Mouse (Mus musculus) G1E (cell line): ENCODE measurements at regions not wholly inside any gene's neighbourhood (a gene's known extent, or its start where the extent isn't known, plus 50 kb on each side); places are given as distances from the start of the nearest gene placed in this dataset.

Experiments
- ATAC-seq: 2 replicates; pipeline ENCODE4 v1.8.0; 2016; ENCODE audit warnings: mild to moderate bottlenecking; ENCODE audit not compliant: insufficient number of reproducible peaks, poor library complexity, low FRiP score, severe bottlenecking; ENCODE audit errors: extremely low read depth
- DNase-seq: peaks from one replicate; pipeline ENCODE4 v3.0.0; 2012; ENCODE audit warnings: low spot score
- H3K27me3 ChIP-seq: 2 replicates; pipeline ENCODE4 v1.6.1; 2012; ENCODE audit warnings: mild to moderate bottlenecking, low read length, inconsistent platforms; ENCODE audit not compliant: insufficient read depth
- H3K36me3 ChIP-seq: replicated peaks from 2 replicates; pipeline ENCODE3; 2012; ENCODE audit warnings: mild to moderate bottlenecking, inconsistent platforms
- H3K4me1 ChIP-seq: 2 replicates; pipeline ENCODE4 v1.6.1; 2012; ENCODE audit warnings: low read depth, low read length, inconsistent platforms, mixed read lengths; ENCODE audit not compliant: insufficient read depth
- H3K4me3 ChIP-seq: 2 replicates; pipeline ENCODE4 v1.5.1; 2012; ENCODE audit warnings: low read depth, mild to moderate bottlenecking, inconsistent platforms, low read length, moderate library complexity, mixed read lengths
- H3K9me3 ChIP-seq: replicated peaks from 2 replicates; pipeline ENCODE4 v1.6.1; 2012; ENCODE audit warnings: inconsistent platforms
- CTCF ChIP-seq: IDR thresholded peaks from 2 replicates; pipeline ENCODE4 v1.5.1; 2012; ENCODE audit warnings: low read depth, low read length, inconsistent platforms, mixed read lengths
- GATA1 ChIP-seq: IDR thresholded peaks from 2 replicates; pipeline ENCODE4 v1.6.1; 2012; ENCODE audit warnings: borderline replicate concordance, low read length, inconsistent platforms, mixed read lengths
- GATA2 ChIP-seq: IDR thresholded peaks from 2 replicates; pipeline ENCODE4 v1.6.1; 2012; ENCODE audit warnings: low read depth, low read length, inconsistent platforms, borderline replicate concordance
- POLR2AphosphoS5 ChIP-seq: IDR thresholded peaks from 2 replicates; pipeline ENCODE4 v1.6.1; 2012; ENCODE audit warnings: low read depth, low read length, inconsistent platforms; ENCODE audit not compliant: insufficient replicate concordance
- TAL1 ChIP-seq: conservative IDR thresholded peaks from 2 replicates; pipeline ENCODE4 v1.6.1; 2012; ENCODE audit warnings: low read depth, low read length, inconsistent platforms, mixed read lengths

DNA sequence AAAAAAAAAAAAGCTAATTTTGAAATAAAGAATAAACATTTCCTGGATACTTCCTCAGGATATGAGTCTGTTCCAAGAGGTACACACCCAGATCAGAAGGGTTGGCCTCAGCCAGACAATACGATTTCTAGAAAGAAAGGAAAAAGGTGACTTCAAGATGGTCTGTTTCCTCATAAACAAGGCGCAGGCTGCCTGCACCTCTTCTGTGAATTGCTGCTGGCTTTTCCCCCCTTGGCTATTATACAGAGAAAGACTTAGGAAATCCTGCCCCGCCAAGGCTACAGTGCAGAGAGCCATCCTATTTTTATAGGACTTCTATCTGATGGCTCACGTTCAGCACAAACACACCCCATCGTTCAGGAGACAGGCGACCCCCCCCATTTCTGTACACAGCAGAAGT lies 204.8 kb upstream of the Mgmt start:
- Histone ChIP-seq H3K36me3 (no peaks in the 10 kb centered on the region), H3K4me1 (no peaks in the 10 kb centered on the region), H3K27me3 (no peaks in the 10 kb centered on the region), H3K9me3 (peaks cover 50% of the 10 kb centered on the region), H3K4me3 (no peak overlapping the region)
- ATAC-seq (no peak), DNase-seq (no peak)
- TF ChIP-seq POLR2AphosphoS5, result no peak
- no peak for TF ChIP-seq TAL1
- no peak for TF ChIP-seq GATA1
- TF ChIP-seq GATA2, result no peak
- no peak for TF ChIP-seq CTCF

DNA sequence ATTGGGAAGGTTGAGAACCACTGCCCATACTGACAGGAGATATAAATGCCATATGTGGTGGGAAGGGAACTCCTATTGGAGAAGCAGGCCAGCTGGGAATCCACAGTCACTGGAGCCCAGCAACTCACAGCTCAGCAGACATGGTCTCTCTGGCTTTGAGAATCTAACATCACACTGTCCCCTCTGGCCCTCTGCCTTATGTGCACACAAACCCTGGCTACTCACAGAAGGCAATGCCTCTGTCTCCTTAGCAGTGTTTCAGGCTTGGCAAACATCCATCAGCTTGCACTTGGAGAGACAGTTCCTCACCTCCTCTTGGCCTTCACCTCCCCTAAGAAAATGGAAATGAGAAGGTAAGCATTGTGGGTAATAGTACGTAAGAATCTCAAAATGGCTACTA lies 188.2 kb upstream of the Mgmt start:
- H3K9me3 ChIP-seq, result peaks cover 70% of the 10 kb centered on the region
- no peak overlapping the region for H3K4me3 ChIP-seq
- no peaks in the 10 kb centered on the region for H3K27me3 ChIP-seq
- DNase-seq, result no peak
- no peaks in the 10 kb centered on the region for H3K4me1 ChIP-seq
- no peak for TF ChIP-seq CTCF
- TF ChIP-seq GATA2, result no peak
- no peak for TF ChIP-seq POLR2AphosphoS5
- no peak for TF ChIP-seq TAL1
- TF ChIP-seq GATA1, result no peak
- no peak for ATAC-seq
- no peaks in the 10 kb centered on the region for H3K36me3 ChIP-seq

DNA sequence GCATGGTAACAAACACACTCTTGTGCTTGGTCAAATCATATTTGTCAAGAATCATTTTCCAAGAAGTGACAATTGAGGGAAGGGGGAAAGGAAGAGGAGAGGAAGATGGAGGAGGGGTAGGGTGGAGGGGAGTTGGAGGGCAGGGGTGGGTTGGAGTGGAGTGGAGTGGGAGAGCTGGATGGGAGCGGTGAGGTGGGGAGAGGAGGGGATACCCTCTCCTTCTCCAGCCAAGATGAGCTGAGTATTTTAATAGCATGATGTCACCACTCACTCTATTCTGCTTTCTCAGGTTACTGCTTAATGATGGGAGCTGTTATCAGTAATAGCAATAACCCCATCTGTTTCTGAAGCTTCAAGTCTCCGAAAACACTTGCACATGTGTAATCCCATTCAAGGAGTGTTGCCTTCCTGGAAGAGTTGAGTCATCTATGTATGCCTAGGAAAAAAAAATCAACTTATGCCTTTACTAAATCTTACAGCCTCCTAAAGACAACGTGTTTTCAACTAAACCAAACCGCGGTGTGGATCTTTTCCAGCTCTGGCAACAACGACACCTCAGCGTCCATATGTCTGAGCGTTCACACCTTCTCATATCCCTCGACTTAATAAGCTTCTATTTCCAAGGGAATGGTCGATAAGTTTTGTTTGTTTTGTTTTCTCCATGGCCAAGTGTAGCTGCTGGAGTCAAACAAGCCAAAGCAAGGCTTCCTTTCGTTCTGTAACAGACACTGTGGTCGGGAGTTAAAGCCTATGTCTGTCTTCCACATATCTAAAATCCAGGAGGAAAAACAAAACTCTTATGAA lies 187.0 kb upstream of the Mgmt start:
- no peak for TF ChIP-seq GATA2
- TF ChIP-seq TAL1, result no peak
- no peak for TF ChIP-seq POLR2AphosphoS5
- no peak for TF ChIP-seq CTCF
- TF ChIP-seq GATA1, result no peak
- H3K36me3 ChIP-seq, result no peaks in the 10 kb centered on the region
- no peaks in the 10 kb centered on the region for H3K27me3 ChIP-seq
- no peaks in the 10 kb centered on the region for H3K4me1 ChIP-seq
- H3K4me3 ChIP-seq, result no peak overlapping the region
- DNase-seq (no peak), ATAC-seq (no peak)
- H3K9me3 ChIP-seq, result peaks cover 74% of the 10 kb centered on the region

DNA sequence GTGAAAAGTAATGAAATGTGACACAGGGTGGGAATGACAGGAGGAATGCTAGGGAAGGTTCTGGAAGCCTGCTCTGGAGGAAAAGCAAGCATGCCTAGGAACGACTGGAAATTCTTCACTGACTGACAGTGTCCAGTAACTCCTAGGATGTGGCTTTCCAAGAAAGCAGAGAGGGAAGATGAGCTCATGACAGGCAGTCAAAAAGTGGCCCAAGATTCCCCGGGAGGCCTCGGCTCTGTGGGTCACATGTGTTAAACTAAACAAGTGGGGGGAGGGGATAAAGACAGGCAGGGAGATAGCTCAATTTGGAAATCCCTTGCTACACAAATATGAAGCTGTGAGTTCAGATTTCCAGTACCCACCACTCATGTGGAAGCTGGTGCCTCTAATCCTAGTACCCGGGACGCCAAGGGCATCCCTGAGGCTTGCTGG lies 186.4 kb upstream of the Mgmt start:
- no peak for ATAC-seq
- no peak overlapping the region for H3K4me3 ChIP-seq
- no peaks in the 10 kb centered on the region for H3K36me3 ChIP-seq
- H3K9me3 ChIP-seq, result peaks cover 74% of the 10 kb centered on the region
- H3K4me1 ChIP-seq, result no peaks in the 10 kb centered on the region
- no peak for DNase-seq
- TF ChIP-seq POLR2AphosphoS5, result no peak
- no peak for TF ChIP-seq GATA2
- no peak for TF ChIP-seq CTCF
- no peak for TF ChIP-seq GATA1
- no peak for TF ChIP-seq TAL1
- H3K27me3 ChIP-seq, result no peaks in the 10 kb centered on the region

DNA sequence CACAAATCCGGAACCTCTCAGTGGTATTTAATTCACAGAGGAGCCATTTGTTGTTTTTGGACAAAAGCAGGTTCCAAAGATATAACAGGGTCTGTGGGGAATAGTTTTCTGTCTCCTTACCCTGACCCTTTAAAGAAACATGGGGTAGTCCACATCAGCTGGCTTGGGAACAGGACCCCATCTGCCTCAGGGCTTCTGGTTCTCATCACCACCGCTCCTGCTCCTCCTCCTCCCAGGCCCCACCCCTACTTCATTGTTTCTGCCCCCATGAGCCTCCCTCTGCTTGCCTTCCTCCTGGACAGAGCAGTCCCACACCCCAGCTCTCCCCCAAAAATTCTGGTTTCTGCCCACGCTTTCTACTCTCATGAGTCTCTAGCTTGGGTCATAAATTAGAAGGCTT lies 183.8 kb upstream of the Mgmt start:
- no peak for ATAC-seq
- DNase-seq, result no peak
- peaks cover 69% of the 10 kb centered on the region for H3K9me3 ChIP-seq
- no peaks in the 10 kb centered on the region for H3K36me3 ChIP-seq
- no peaks in the 10 kb centered on the region for H3K27me3 ChIP-seq
- TF ChIP-seq GATA1 (no peak), CTCF (no peak), POLR2AphosphoS5 (no peak), GATA2 (no peak), TAL1 (no peak)
- no peaks in the 10 kb centered on the region for H3K4me1 ChIP-seq
- no peak overlapping the region for H3K4me3 ChIP-seq

DNA sequence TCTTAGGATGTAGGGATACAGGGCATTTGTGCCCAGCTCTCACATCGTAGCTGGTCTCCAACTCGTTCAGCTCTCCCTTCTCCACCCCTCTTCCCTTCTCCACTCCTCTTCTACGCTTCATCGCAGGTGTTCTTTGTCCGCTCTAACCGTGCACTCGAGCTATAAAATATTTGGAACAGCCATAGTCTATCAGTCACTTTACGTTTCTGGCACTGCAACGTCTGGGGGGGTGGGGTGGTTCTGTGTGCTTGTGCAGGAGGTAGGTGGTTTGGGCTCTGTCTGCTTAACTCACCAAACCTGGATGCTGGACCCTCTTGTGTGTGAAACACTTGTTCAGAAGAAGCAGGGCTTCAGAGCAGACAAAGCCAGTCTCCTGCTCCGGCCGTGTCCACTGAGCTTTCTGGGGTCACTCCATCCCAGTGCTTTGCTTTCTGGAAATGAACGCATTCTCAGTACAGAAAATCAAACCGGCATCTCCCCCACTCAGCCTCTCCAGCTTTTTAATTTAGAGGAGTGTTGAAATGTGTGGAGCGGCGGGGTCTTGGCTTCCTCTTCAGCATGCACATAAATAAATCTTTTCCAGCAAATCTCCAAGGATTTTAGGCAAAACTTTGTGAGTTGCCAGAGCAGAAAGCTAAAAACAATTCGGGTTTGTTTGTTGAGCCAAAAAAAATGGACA lies 181.3 kb upstream of the Mgmt start:
- no peaks in the 10 kb centered on the region for H3K27me3 ChIP-seq

More for the DNA sequence above, 181.3 kb upstream of the Mgmt start:
- no peaks in the 10 kb centered on the region for H3K36me3 ChIP-seq
- no peaks in the 10 kb centered on the region for H3K4me1 ChIP-seq
- peaks cover 57% of the 10 kb centered on the region for H3K9me3 ChIP-seq
- H3K4me3 ChIP-seq, result no peak overlapping the region
- ATAC-seq (no peak), DNase-seq (no peak)
- TF ChIP-seq GATA1, result no peak
- TF ChIP-seq POLR2AphosphoS5, result no peak
- TF ChIP-seq TAL1, result no peak
- TF ChIP-seq GATA2, result no peak
- TF ChIP-seq CTCF, result no peak
